Mouse (Mus musculus) hematopoietic stem cell, adult 5-6 weeks (primary cell): ENCODE results near the gene Rusc1. TPM values are rescaled to one million over a fixed set of nuclear protein-coding genes. Genes with fewer than 3 reads are reported as not detected.

Experiments used
- ATAC-seq, 2 experiments: fragments of 125-278 bp in 1 of 2; replicated peaks in 1 of 2; 2 replicates each; pipeline ENCODE4 v1.8.0; 2016 to 2017; ENCODE audit warnings: inconsistent platforms in 2 of 2, mild to moderate bottlenecking in 2 of 2, moderate number of reproducible peaks in 2 of 2, low read depth in 1 of 2, moderate TSS enrichment in 1 of 2; ENCODE audit not compliant: low FRiP score in 2 of 2, poor library complexity in 2 of 2, severe bottlenecking in 2 of 2, insufficient read depth in 1 of 2, low TSS enrichment in 1 of 2
- total RNA-seq: library from RNA; stranded (forward); fragments of 172-1452, 232-1000 nt; gene quantifications from 2 replicates; pipeline ENCODE4 v1.2.3, GENCODE M21; 2017

The Rusc1 gene
- total RNA-seq, 1 experiment from 2014 or later = 8.4 TPM

- ATAC-seq = peak in 1 of 2 experiments; percentile 46; a peak in 1 of 4 replicates
These were observed 34.3 kb downstream of the Rusc1 start for GRCm38 (mm10) chr3:89058783-89059182.

GRCm38 (mm10) chr3:89058361-89058760 is 34.8 kb downstream of the Rusc1 start:
- no peak for ATAC-seq

GRCm38 (mm10) chr3:89043359-89043758 is 49.8 kb downstream of the Rusc1 start:
- ATAC-seq = no peak

Other genes with a start within 250 kb of the Rusc1 start
- gene Msto1, start 179.3 kb downstream of the Rusc1 start, total RNA-seq = 26.1 and 30.5 TPM in 2 replicates
- gene Ash1l, start 142.7 kb downstream of the Rusc1 start, total RNA-seq = 45.2 and 49.2 TPM in 2 replicates
- gene Dap3, start 142.1 kb downstream of the Rusc1 start, total RNA-seq = 67.4 and 78.0 TPM in 2 replicates
- gene Gm43738, start 7.8 kb upstream of the Rusc1 start, total RNA-seq = not detected in 2 replicates
- gene Fdps, start 8.6 kb upstream of the Rusc1 start, total RNA-seq = 78.9 and 98.4 TPM in 2 replicates
- gene Pklr, start 42.8 kb upstream of the Rusc1 start, total RNA-seq = 1.9 and 15.5 TPM in 2 replicates
- gene Hcn3, start 66.9 kb upstream of the Rusc1 start, total RNA-seq = 1.5 and 3.5 TPM in 2 replicates
- gene Clk2, start 71.5 kb upstream of the Rusc1 start, total RNA-seq = 73.3 and 87.2 TPM in 2 replicates
- gene Scamp3, start 84.2 kb upstream of the Rusc1 start, total RNA-seq = 23.5 and 23.8 TPM in 2 replicates
- gene Fam189b, start 89.8 kb upstream of the Rusc1 start, total RNA-seq = 7.3 and 8.0 TPM in 2 replicates
- gene Gba, start 109.6 kb upstream of the Rusc1 start, total RNA-seq = 33.2 and 43.8 TPM in 2 replicates
- 0.38 TPM in 1 of 2 replicates, not detected in the other for gene Thbs3, start 121.9 kb upstream of the Rusc1 start, total RNA-seq
- gene Mtx1, start 133.8 kb upstream of the Rusc1 start, total RNA-seq = 52.1 and 81.3 TPM in 2 replicates
- 0.44 and 1.7 TPM in 2 replicates for gene Muc1, start 135.7 kb upstream of the Rusc1 start, total RNA-seq
- 108 and 186 TPM in 2 replicates for gene Krtcap2, start 152.7 kb upstream of the Rusc1 start, total RNA-seq
- 3.4 and 3.8 TPM in 2 replicates for gene Trim46, start 153.0 kb upstream of the Rusc1 start, total RNA-seq
- 65.6 and 96.1 TPM in 2 replicates for gene Dpm3, start 166.0 kb upstream of the Rusc1 start, total RNA-seq
- gene Slc50a1, start 177.3 kb upstream of the Rusc1 start, total RNA-seq = 96.6 and 133 TPM in 2 replicates
- gene Efna1, start 187.8 kb upstream of the Rusc1 start, total RNA-seq = 0.75 TPM in 1 of 2 replicates, not detected in the other
- gene Efna3, start 229.7 kb upstream of the Rusc1 start, total RNA-seq = not detected in 2 replicates
- 0.99 and 3.4 TPM in 2 replicates for gene Efna4, start 244.7 kb upstream of the Rusc1 start, total RNA-seq